Mouse (Mus musculus) kidney, adult 11 months (tissue): ENCODE data around the gene Max.

ENCODE experiments used
- DNase-seq: peaks from one replicate; pipeline ENCODE4 v3.0.0; 2022

The Max gene

GRCm38 (mm10) chr12:76918855-76919254, 43.1 kb downstream of the Max start:
- DNase-seq, result no peak

GRCm38 (mm10) chr12:76918113-76918512, 43.9 kb downstream of the Max start:
- DNase-seq, result no peak

GRCm38 (mm10) chr12:76916163-76916562, 45.8 kb downstream of the Max start:
- DNase-seq, result no peak

- no peak for DNase-seq
These were observed 49.8 kb downstream of the Max start for GRCm38 (mm10) chr12:76912193-76912592.

- no peak for DNase-seq
These were observed 50.8 kb downstream of the Max start for GRCm38 (mm10) chr12:76911171-76911726.

- DNase-seq, result no peak
These were observed 51.6 kb downstream of the Max start for GRCm38 (mm10) chr12:76910258-76910940.

GRCm38 (mm10) chr12:76909218-76909617, 52.8 kb downstream of the Max start:
- DNase-seq, result no peak

- no peak for DNase-seq
These were observed 55.7 kb downstream of the Max start for GRCm38 (mm10) chr12:76906278-76906677.

GRCm38 (mm10) chr12:76901508-76902294, 60.3 kb downstream of the Max start:
- DNase-seq, result no peak

- DNase-seq, result no peak
These were observed 62.6 kb downstream of the Max start for GRCm38 (mm10) chr12:76899261-76899975.

- DNase-seq, result no peak
These were observed 63.9 kb downstream of the Max start for GRCm38 (mm10) chr12:76898141-76898540.

GRCm38 (mm10) chr12:76897006-76897405, 65.0 kb downstream of the Max start:
- no peak for DNase-seq

GRCm38 (mm10) chr12:76896566-76896965, 65.4 kb downstream of the Max start:
- no peak for DNase-seq

- no peak for DNase-seq
These were observed 66.2 kb downstream of the Max start for GRCm38 (mm10) chr12:76895777-76896176.

GRCm38 (mm10) chr12:76894792-76895559, 67.0 kb downstream of the Max start:
- DNase-seq, result no peak

- DNase-seq, result no peak
These were observed 68.9 kb downstream of the Max start for GRCm38 (mm10) chr12:76892910-76893695.

GRCm38 (mm10) chr12:76891160-76891559, 70.8 kb downstream of the Max start:
- no peak for DNase-seq

GRCm38 (mm10) chr12:76889404-76890184, 72.4 kb downstream of the Max start:
- DNase-seq, result no peak

GRCm38 (mm10) chr12:76887941-76888340, 74.1 kb downstream of the Max start:
- no peak for DNase-seq
